16 mouse cellular contexts compared by ENCODE assay signal in genomic region chr1:33074551-33074950, GRCm38 (mm10).
"Had no signal": no experiment of that assay in that cellular context is flagged by ENCODE, and none has a peak within 500 bp of the region (broad histone marks: within the 10 kb centered on the region; RNA-seq: fewer than 3 reads in every experiment).

No protein-coding gene starts in this region.

- H3K27ac ChIP-seq: neural tube, embryonic 13.5 days; neural tube, embryonic 15.5 days; stomach, embryonic 15.5 days; stomach, postnatal 0 days had no signal

- H3K4me2 ChIP-seq: neural tube, embryonic 13.5 days; neural tube, embryonic 15.5 days; stomach, embryonic 15.5 days had no signal

- H3K36me3 ChIP-seq: neural tube, embryonic 13.5 days; neural tube, embryonic 15.5 days; stomach, embryonic 15.5 days had no signal

- DNase-seq: retina, postnatal 1 day; right cerebral cortex, adult 18-20 months; right cerebral cortex, postnatal 14 days; right cerebral cortex, postnatal 25 days; right cerebral cortex, postnatal 4 days; spleen, adult 18-20 months; thymus, adult 18-20 months; thymus, adult 2 months; thymus, postnatal 14 days; thymus, postnatal 25 days; thymus, postnatal 36 days; thymus, postnatal 4 days had no signal

- H3K4me3 ChIP-seq: neural tube, embryonic 13.5 days; neural tube, embryonic 15.5 days; stomach, embryonic 15.5 days had no signal

- H3K27me3 ChIP-seq: neural tube, embryonic 13.5 days; neural tube, embryonic 15.5 days; stomach, embryonic 15.5 days had no signal

- H3K9ac ChIP-seq: neural tube, embryonic 13.5 days; neural tube, embryonic 15.5 days; stomach, embryonic 15.5 days had no signal

- H3K9me3 ChIP-seq: neural tube, embryonic 13.5 days; neural tube, embryonic 15.5 days; stomach, embryonic 15.5 days had no signal

- H3K4me1 ChIP-seq: neural tube, embryonic 13.5 days; neural tube, embryonic 15.5 days; stomach, embryonic 15.5 days had no signal
